Mouse (Mus musculus) inflammation-experienced regulatory T-cells (primary cell): ENCODE results near the gene Ctcfl. TPM values are rescaled to one million over a fixed set of nuclear protein-coding genes. Genes with fewer than 3 reads are reported as not detected.

Experiments used
- polyA plus RNA-seq, 2 experiments: library from polyadenylated mRNA; unstranded; fragments of 100-300 nt; shearing (Covaris generic); gene quantifications; one replicate each; pipeline ENCODE4 v1.2.1; 2017

Ctcfl gene
- polyA plus RNA-seq = under 1 TPM; 0.14 to 0.17 TPM

DNA sequence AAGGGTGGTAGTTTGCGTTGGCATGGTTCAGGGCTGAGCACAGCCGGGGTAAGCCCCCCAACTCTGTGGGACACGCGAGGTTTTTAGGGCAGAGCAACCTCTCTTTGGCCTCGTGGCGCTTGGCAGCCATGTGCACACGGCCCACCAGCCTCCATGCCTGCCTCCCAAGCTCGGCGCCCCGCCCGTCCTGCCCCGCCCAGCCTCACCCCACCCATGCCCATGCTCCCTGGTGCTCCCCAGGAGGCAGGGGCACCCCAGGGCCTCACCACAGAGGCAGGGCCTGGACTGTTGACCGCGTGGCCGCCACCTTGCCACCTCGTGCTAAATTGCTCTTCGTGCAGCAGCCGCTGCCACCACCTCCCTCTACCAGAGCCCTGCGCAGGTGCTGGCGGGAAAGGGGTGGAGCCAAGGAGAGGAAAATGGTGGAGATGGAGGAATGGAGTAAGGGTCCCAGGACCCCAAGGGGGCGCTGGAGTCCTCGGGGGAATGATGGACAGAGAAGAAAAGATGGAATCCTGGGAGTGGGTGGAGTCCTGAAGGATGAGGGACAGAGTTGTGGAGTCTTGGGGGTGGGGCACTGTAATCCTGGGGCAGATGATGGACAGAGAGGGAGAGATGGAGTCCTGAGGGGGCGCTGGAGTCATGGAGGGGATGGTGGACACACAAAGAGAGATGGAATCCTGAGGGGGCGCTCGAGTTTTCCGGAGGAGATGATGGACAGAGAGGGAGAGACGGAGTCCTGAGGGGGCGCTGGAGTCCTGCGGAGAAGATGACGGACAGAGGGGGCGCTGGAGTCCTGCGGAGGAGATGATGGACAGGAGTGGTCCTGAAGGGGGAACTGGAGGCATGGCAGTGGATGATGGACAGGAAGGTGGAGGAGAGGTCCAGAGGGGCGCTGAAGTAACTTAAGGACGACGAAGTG lies at the start of gene Ctcfl:
Gene Ctcfl, minus strand, starts transcription at position 503 of the 922 bp plus-strand sequence.

DNA sequence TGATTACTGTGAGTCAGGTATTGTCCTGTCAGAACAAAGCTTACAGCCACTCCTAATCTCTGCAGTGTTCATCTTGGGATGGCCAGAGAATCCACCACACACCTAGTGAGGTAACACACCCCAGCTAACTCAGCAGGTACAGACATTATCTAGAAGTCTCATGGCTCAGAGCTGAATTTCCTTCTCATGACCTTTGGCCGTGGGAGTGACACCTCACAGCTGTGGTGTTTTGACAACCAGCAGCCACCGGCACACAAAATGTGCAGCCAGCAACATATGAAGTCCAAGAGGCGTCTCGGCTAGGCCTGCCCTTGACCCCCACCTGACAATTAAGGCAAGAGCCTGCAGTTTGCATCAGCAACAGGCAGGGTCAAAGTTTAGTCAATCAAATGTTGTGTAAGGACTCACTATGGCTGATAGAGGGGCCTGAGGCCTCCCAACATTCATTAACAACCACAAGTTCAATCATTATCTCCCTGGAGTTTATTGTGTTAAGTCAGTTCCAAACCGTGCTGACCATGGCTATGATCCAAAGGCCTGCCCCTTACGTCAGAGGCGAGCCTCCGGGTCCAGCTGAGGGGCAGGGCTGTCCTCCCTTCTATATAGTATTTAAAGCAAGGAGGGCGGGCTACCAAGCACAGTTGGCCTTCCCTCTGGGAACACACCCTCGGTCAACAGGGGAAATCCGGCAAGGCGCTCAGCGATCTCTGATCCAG lies 33.3 kb upstream of the Ctcfl start, which contains the start of gene Pck1:
Gene Pck1, plus strand, starts transcription at position 613 of the 716 bp plus-strand sequence.

Other genes with a start within 250 kb of the Ctcfl start
- 10 to 100 TPM; 27.1 to 48.7 TPM for gene Bmp7, start 179.2 kb downstream of the Ctcfl start, polyA plus RNA-seq
- gene Spo11, start 141.8 kb downstream of the Ctcfl start, polyA plus RNA-seq = 1 to 10 TPM; 2.1 to 6.5 TPM
- gene Rae1, start 119.4 kb downstream of the Ctcfl start, polyA plus RNA-seq = 100 to 1,000 TPM; 117 to 159 TPM
- 10 to 100 TPM; 46.5 to 53.9 TPM for gene Rbm38, start 99.0 kb downstream of the Ctcfl start, polyA plus RNA-seq
- gene Pck1, start 33.5 kb upstream of the Ctcfl start, polyA plus RNA-seq = 1 to 10 TPM in 1 of 2 experiments, under 1 TPM in 1; 0.24 to 1.5 TPM
- 100 to 1,000 TPM; 123 to 142 TPM for gene Zbp1, start 99.4 kb upstream of the Ctcfl start, polyA plus RNA-seq
- 10 to 100 TPM; 22.6 to 67.5 TPM for gene Pmepa1, start 157.0 kb upstream of the Ctcfl start, polyA plus RNA-seq